Mouse (Mus musculus): ENCODE data around the gene Atp8a2. TPM values are rescaled to one million over a fixed set of nuclear protein-coding genes. Genes with fewer than 3 reads are reported as not detected.

The Atp8a2 gene
- polyA plus RNA-seq, 2 experiments, result 0.70 to 1.7 TPM

GRCm38 (mm10) chr14:59627142-59627680 is 569.8 kb downstream of the Atp8a2 start:
- DNase-seq (ENCODE audit: low spot score) (peak; percentile 20), ATAC-seq (ENCODE audit: low FRiP score, low read depth) (no peak)
- H3K36me3 ChIP-seq (ENCODE audit: control insufficient read depth, insufficient read depth, low read length), result peaks cover 20% of the 10 kb centered on the region
- H3K9me3 ChIP-seq (ENCODE audit: control insufficient read depth, low read length), result no peaks in the 10 kb centered on the region
- peak overlapping the region; percentile 80 for H3K9ac ChIP-seq (ENCODE audit: low read depth, low read length, severe bottlenecking)
- 6% methylated on average over 9 of the region's 9 CpGs for WGBS
- H3K4me2 ChIP-seq (replicated peaks; ENCODE audit: low read depth, low read length, severe bottlenecking), result peak overlapping the region; percentile 69
- peak overlapping the region; percentile 72 for H3K4me3 ChIP-seq (replicated peaks; ENCODE audit: low read length)
- peak overlapping the region; percentile 86 for H3K27ac ChIP-seq (replicated peaks; ENCODE audit: low read depth, low read length)
- H3K4me1 ChIP-seq (ENCODE audit: control insufficient read depth, insufficient read depth, low read length), result 0 out of 2 replicates have a peak, but pooled peaks cover 12% of the 10 kb centered on the region
- H3K27me3 ChIP-seq (ENCODE audit: control insufficient read depth, insufficient read depth, low read length), result 0 out of 2 replicates have a peak, but pooled peaks cover 4% of the 10 kb centered on the region
- TF ChIP-seq POLR2A (IDR thresholded peaks at IDR 0.05; ENCODE audit: borderline replicate concordance, extremely low read depth, insufficient read depth, insufficient read length), result no peak

- Histone ChIP-seq H3K4me1 (ENCODE audit: control insufficient read depth, insufficient read depth, low read length) (0 out of 2 replicates have a peak, but pooled peaks cover 12% of the 10 kb centered on the region), H3K36me3 (ENCODE audit: control insufficient read depth, insufficient read depth, low read length) (peaks cover 20% of the 10 kb centered on the region), H3K4me3 (replicated peaks; ENCODE audit: low read length) (peak overlapping the region; percentile 72), H3K27me3 (ENCODE audit: control insufficient read depth, insufficient read depth, low read length) (0 out of 2 replicates have a peak, but pooled peaks cover 4% of the 10 kb centered on the region), H3K9ac (ENCODE audit: low read depth, low read length, severe bottlenecking) (peak overlapping the region; percentile 80), H3K27ac (replicated peaks; ENCODE audit: low read depth, low read length) (peak overlapping the region; percentile 86), H3K4me2 (replicated peaks; ENCODE audit: low read depth, low read length, severe bottlenecking) (peak overlapping the region; percentile 69), H3K9me3 (ENCODE audit: control insufficient read depth, low read length) (no peaks in the 10 kb centered on the region)
- DNase-seq (ENCODE audit: low spot score), result peak; percentile 45
- WGBS, result 15% methylated on average over 8 of the region's 8 CpGs
- no peak for TF ChIP-seq POLR2A (IDR thresholded peaks at IDR 0.05; ENCODE audit: borderline replicate concordance, extremely low read depth, insufficient read depth, insufficient read length)
- no peak for ATAC-seq (ENCODE audit: low FRiP score, low read depth)
These were observed 570.3 kb downstream of the Atp8a2 start for GRCm38 (mm10) chr14:59626711-59627110.

GRCm38 (mm10) chr14:59625806-59626364 is 571.1 kb downstream of the Atp8a2 start:
- TF ChIP-seq POLR2A (IDR thresholded peaks at IDR 0.05; ENCODE audit: borderline replicate concordance, extremely low read depth, insufficient read depth, insufficient read length), result no peak
- Histone ChIP-seq H3K4me2 (replicated peaks; ENCODE audit: low read depth, low read length, severe bottlenecking) (peak overlapping the region; percentile 69), H3K9ac (ENCODE audit: low read depth, low read length, severe bottlenecking) (peak overlapping the region; percentile 80), H3K27ac (replicated peaks; ENCODE audit: low read depth, low read length) (peak overlapping the region; percentile 86), H3K4me3 (replicated peaks; ENCODE audit: low read length) (peak overlapping the region; percentile 72), H3K9me3 (ENCODE audit: control insufficient read depth, low read length) (no peaks in the 10 kb centered on the region), H3K4me1 (ENCODE audit: control insufficient read depth, insufficient read depth, low read length) (0 out of 2 replicates have a peak, but pooled peaks cover 12% of the 10 kb centered on the region), H3K27me3 (ENCODE audit: control insufficient read depth, insufficient read depth, low read length) (0 out of 2 replicates have a peak, but pooled peaks cover 4% of the 10 kb centered on the region), H3K36me3 (ENCODE audit: control insufficient read depth, insufficient read depth, low read length) (peaks cover 15% of the 10 kb centered on the region)
- DNase-seq (ENCODE audit: low spot score) (peak; percentile 54), ATAC-seq (ENCODE audit: low FRiP score, low read depth) (no peak)
- under 1% methylated on average over 51 of the region's 51 CpGs for WGBS

- H3K4me2 ChIP-seq (replicated peaks; ENCODE audit: low read depth, low read length, severe bottlenecking), result peak within 1 kb of the TSS; percentile 69
- H3K27me3 ChIP-seq (ENCODE audit: control insufficient read depth, insufficient read depth, low read length), result 0 out of 2 replicates have a peak, but pooled peaks cover 4% of the 10 kb centered on the region
- H3K36me3 ChIP-seq (ENCODE audit: control insufficient read depth, insufficient read depth, low read length), result peaks cover 9% of the 10 kb centered on the region
- H3K4me1 ChIP-seq (ENCODE audit: control insufficient read depth, insufficient read depth, low read length), result 0 out of 2 replicates have a peak, but pooled peaks cover 12% of the 10 kb centered on the region
- peak within 1 kb of the TSS; percentile 80 for H3K9ac ChIP-seq (ENCODE audit: low read depth, low read length, severe bottlenecking)
- ATAC-seq (ENCODE audit: low FRiP score, low read depth) (peak; percentile 85), DNase-seq (ENCODE audit: low spot score) (peak; percentile 85)
- no peaks in the 10 kb centered on the region for H3K9me3 ChIP-seq (ENCODE audit: control insufficient read depth, low read length)
- WGBS, result under 1% methylated on average over 49 of the region's 65 CpGs
- peak within 1 kb of the TSS; percentile 72 for H3K4me3 ChIP-seq (replicated peaks; ENCODE audit: low read length)
- TF ChIP-seq POLR2A (IDR thresholded peaks at IDR 0.05; ENCODE audit: borderline replicate concordance, extremely low read depth, insufficient read depth, insufficient read length), result peak; percentile 97
- peak within 1 kb of the TSS; percentile 86 for H3K27ac ChIP-seq (replicated peaks; ENCODE audit: low read depth, low read length)
These were observed 571.7 kb downstream of the Atp8a2 start, which contains the start of gene Shisa2 for GRCm38 (mm10) chr14:59625158-59625805. TSS of gene Shisa2 (plus strand) at chr14:59625308.

- peak overlapping the region; percentile 69 for H3K4me2 ChIP-seq (replicated peaks; ENCODE audit: low read depth, low read length, severe bottlenecking)
- H3K9me3 ChIP-seq (ENCODE audit: control insufficient read depth, low read length), result no peaks in the 10 kb centered on the region
- H3K9ac ChIP-seq (ENCODE audit: low read depth, low read length, severe bottlenecking), result no peak overlapping the region
- 0 out of 2 replicates have a peak, but pooled peaks cover 4% of the 10 kb centered on the region for H3K27me3 ChIP-seq (ENCODE audit: control insufficient read depth, insufficient read depth, low read length)
- peaks cover under 1% of the 10 kb centered on the region; the same call in 1 of the 2 replicates for H3K36me3 ChIP-seq (ENCODE audit: control insufficient read depth, insufficient read depth, low read length)
- H3K27ac ChIP-seq (replicated peaks; ENCODE audit: low read depth, low read length), result no peak overlapping the region
- ATAC-seq (ENCODE audit: low FRiP score, low read depth) (no peak), DNase-seq (ENCODE audit: low spot score) (peak; percentile 28)
- 17% methylated on average over 9 of the region's 9 CpGs for WGBS
- H3K4me3 ChIP-seq (replicated peaks; ENCODE audit: low read length), result peak overlapping the region; percentile 72
- no peak for TF ChIP-seq POLR2A (IDR thresholded peaks at IDR 0.05; ENCODE audit: borderline replicate concordance, extremely low read depth, insufficient read depth, insufficient read length)
- 0 out of 2 replicates have a peak, but pooled peaks cover 10% of the 10 kb centered on the region for H3K4me1 ChIP-seq (ENCODE audit: control insufficient read depth, insufficient read depth, low read length)
These were observed 572.6 kb downstream of the Atp8a2 start for GRCm38 (mm10) chr14:59624326-59624885.
